Mouse (Mus musculus): ENCODE measurements around the gene Phlda2.

- TF ChIP-seq CTCF (IDR thresholded peaks at IDR 0.05; ENCODE audit: borderline replicate concordance, control insufficient read depth, extremely low read depth, insufficient read depth, low read length, poor library complexity) = no peak
- TF ChIP-seq POLR2A (IDR thresholded peaks at IDR 0.05; ENCODE audit: control insufficient read depth, extremely low read depth, insufficient read depth, low read length, poor library complexity) = no peak
Observed at GRCm38 (mm10) chr7:143538671-143539070, 35.7 kb upstream of the Phlda2 start.
